Mouse (Mus musculus): ENCODE results near the gene Cntnap1.
A peak's percentile ranks its signal among the peaks of the same experiment; 100 is the strongest.
"Not testable (repeated sequence)": the region's sequence is repeated elsewhere in the genome, so short reads cannot be mapped to it uniquely, and the experiment has no call there.

The Cntnap1 gene

DNA sequence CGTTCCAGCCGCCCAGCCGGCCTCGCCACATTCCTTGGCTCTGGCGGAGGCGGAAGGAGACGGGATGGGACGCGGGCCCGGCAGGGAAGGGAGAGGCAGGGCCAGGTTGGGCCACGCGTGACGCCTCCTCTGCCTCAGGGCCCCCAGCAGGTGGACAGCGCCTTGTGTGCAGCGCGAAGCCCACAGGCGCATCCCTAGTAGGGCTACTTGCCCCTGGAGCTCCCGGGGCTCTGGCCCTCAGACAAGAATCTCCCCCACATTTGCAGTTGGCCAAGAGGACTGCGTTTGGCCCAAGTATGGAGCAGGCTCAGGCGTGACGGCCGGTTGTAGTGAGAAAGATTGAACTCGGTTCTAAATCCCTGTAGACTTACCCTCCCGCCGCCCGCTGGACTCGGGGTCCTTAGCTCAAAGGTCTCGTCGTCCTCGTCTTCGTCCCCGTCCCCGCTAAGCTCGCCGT is at the start of gene Cntnap1:
Cntnap1 (plus strand) TSS at position 170 of the 457 bp plus-strand sequence.
- DNase-seq (ENCODE audit: low spot score) = no peak

DNA sequence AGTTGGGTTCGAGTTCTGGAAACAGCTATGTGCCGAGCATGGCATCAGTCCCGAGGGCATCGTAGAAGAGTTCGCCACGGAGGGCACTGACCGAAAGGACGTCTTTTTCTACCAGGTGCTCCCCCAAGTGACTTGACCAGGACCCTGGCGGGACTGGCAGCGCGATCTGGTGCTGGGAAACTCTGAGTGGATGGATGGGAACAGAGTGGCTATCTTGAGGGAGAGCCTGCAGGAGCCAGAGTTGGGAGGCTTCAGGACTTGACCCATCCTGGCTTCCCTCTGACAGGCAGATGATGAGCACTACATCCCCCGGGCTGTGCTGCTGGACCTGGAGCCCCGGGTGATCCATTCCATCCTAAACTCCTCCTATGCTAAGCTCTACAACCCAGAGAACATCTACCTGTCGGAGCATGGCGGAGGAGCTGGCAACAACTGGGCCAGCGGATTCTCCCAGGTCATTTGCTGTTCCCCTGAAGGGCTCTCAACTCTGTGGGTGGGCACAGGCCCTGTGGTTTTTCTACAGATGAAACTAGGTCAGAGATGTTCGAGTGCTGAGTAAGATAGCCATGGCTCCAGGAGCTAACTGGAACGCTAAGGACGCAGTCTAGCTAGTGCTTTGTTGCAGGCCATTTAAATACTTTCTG is 49.7 kb upstream of the Cntnap1 start:
- DNase-seq (ENCODE audit: low spot score) = no peak

- not testable (repeated sequence) for DNase-seq (ENCODE audit: low spot score)
These were observed 45.8 kb upstream of the Cntnap1 start for GRCm38 (mm10) chr11:101124494-101124893.

GRCm38 (mm10) chr11:101125008-101125407 is 45.3 kb upstream of the Cntnap1 start:
- not testable (repeated sequence) for DNase-seq (ENCODE audit: low spot score)

GRCm38 (mm10) chr11:101127075-101127474 is 43.2 kb upstream of the Cntnap1 start:
- no peak for DNase-seq (ENCODE audit: low spot score)

GRCm38 (mm10) chr11:101128996-101129577 is 41.2 kb upstream of the Cntnap1 start:
- DNase-seq (ENCODE audit: low spot score) = no peak

GRCm38 (mm10) chr11:101130056-101130756 is 40.1 kb upstream of the Cntnap1 start:
- DNase-seq (ENCODE audit: low spot score) = no peak

- DNase-seq (ENCODE audit: low spot score) = no peak
These were observed 39.1 kb upstream of the Cntnap1 start for GRCm38 (mm10) chr11:101131187-101131586.

GRCm38 (mm10) chr11:101131701-101132100 is 38.6 kb upstream of the Cntnap1 start:
- DNase-seq (ENCODE audit: low spot score) = no peak

GRCm38 (mm10) chr11:101133037-101133436 is 37.3 kb upstream of the Cntnap1 start:
- DNase-seq (ENCODE audit: low spot score) = no peak

GRCm38 (mm10) chr11:101134217-101134865 is 36.0 kb upstream of the Cntnap1 start:
- DNase-seq (ENCODE audit: low spot score) = no peak

DNA sequence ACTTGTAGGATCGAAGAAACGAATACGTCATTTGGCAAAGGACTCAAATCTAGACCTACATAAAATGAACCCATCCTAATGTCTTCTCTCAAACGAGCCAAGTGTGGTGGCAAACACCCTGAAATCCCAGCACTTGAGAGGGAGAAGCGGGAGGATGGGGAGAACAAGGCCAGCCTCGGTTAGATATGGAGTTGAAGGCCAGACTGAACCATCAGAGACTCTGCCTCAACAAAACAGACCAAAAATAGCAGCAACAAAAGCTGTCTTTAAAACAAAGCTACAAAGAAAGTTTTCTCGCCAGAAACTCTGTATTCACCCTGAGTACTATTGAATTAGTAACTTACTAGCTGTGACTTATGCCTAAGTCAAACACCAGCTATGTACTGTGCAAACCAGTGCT is 33.3 kb upstream of the Cntnap1 start:
- no peak for DNase-seq (ENCODE audit: low spot score)

DNA sequence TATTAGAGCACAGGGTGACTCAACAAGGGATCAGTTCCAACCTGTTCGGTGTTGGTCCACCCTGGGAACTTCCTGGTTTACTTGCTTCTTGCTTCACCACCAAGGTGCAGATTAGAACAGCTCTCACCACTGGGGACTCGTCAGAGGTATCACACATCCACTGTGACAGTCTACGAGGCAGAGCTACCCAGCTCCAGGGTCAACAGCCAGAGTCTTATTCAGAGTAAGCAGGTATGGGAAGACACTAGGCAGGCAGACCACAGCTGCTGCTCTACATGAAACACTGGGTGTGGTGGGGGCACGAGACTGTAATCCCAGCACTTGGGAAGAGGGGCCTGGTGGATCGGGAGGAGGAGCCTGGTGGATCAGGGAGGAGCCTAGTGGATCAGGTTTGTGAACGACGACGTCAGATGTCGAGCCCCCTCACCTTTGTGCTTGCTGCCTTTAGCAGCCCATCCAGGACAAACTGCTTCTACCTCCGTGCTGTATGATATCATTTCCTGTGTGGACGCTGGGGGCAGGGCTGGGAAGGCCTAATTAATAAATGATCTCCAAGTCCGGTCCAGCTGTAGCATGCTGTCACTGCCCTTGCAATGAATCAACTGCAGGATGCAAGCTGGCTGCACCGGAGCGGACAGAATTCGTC is 31.7 kb upstream of the Cntnap1 start:
- no peak for DNase-seq (ENCODE audit: low spot score)

DNA sequence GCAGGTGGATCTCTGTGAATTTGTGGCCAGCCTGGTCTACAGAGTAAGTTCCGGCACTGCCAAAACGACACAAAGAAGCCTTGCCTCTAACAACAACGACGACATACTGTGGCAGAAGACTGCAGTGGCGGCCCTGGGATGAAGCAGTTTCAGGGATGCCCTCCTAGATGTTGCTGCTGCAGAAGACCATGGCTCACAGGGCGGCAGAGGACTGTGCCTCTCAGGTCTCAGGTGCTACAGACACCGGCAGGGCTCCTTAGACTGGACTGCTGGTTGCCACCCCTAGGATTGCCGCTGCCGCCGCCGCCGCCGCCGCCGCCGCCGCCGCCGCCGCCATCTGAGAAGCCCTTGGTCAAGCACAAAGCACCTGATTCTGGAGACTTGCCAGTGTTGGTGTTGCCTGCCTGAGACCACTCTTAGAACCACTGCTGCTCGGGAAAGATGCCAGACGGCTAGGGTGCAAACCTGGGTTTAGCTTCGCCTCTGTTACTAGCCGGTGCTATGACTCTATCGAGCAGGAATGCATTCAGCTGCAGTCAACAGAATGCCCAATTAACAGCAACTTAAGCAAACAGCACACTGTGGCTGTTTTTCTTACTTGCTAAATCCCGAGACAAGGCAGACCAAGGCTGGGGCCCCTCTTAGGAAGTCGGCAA is 30.0 kb upstream of the Cntnap1 start:
- DNase-seq (ENCODE audit: low spot score) = no peak

DNA sequence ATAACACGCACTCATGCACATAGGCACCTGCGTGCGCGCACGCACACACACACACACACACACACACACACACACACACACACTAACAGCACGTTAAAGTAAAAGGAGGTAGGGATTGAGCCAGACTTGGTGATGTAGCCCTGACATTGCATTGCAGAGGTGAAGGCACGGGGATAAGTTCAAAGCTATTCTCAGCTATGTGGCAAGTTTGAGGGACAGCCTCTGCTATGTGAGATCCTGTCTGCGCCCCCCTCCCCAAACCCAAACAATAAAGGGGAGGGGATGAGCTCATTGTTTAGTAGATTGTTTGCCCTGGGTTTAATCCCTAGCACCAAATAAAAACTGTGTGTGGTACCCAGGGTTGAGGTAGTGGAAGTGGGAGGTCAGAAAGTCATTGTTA is 29.2 kb upstream of the Cntnap1 start:
- no peak for DNase-seq (ENCODE audit: low spot score)

GRCm38 (mm10) chr11:101142215-101142967 is 27.9 kb upstream of the Cntnap1 start:
- DNase-seq (ENCODE audit: low spot score) = no peak

DNA sequence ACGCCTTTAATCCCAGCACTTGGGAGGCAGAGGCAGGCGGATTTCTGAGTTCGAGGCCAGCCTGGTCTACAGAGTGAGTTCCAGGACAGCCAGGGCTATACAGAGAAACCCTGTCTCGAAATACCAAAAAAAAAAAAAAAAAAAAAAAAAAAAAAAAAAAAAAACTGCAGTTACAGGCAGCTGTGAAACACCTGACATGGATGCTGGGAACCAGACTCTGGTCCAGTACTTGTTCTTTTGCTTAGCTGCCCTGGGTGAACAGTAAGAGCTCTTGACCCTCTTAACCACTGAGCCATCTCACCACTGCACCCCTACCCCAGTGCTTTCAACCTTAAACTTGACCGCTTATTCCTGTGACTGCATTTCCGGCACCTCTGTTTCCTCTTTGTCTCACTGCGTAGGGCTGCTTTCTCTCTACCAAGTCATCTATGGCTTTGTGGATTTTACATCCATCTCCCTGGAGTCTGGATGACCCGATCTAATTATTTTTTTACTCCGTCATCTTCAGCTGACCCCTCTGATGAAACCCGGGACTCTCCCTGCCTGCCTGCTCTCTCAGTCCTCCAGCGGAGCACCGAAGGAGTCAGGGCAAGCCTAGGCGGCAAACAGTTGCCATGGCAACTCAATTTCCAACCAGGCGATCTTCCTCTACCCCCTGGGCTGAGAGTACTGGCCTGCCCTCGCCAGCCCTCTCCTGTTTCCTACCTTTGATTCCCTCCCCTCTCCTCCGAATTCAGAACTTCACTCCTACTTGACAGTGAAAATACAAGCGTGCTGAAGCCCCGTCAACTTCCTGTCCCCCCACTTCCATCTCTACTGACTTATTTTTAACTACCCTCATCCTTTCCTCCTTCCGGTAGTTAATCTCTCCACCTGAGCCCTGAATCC is 26.7 kb upstream of the Cntnap1 start:
- peak; percentile 34 for DNase-seq (ENCODE audit: low spot score)

DNA sequence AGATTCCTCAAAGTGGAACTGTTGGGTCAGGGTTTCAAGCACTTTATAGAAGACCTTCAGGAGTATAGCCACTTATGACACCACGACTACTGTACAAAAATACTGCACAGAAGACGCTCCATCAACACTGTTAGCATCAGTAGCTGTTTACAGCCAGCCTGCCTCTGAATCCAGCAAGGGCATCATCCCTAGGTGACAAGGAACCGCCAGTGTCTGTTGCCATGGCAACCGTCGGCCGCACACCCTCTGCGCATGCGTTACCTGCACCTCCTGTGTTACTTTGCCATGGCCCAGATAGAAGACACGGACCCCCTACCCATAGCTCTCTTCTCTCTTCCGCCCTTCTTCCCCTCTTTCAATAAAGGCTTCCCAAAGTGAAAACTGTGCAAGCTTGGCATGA is 23.9 kb upstream of the Cntnap1 start:
- no peak for DNase-seq (ENCODE audit: low spot score)

- DNase-seq (ENCODE audit: low spot score) = no peak
These were observed 21.6 kb upstream of the Cntnap1 start for GRCm38 (mm10) chr11:101148751-101149150.
